Mouse (Mus musculus) limb, embryonic 10.5 days (tissue): ENCODE measurements around the gene Plin3. TPM values are rescaled to one million over a fixed set of nuclear protein-coding genes. Genes with fewer than 3 reads are reported as not detected.

Source experiments
- DNase-seq: peaks from one replicate; pipeline ENCODE4 v3.0.0-alpha.2; 2017; ENCODE audit warnings: low spot score
- H3K27ac ChIP-seq: fragments of 300-500 bp; sonication (generic); 2 replicates; pipeline ENCODE4 v1.5.1; 2016; ENCODE audit warnings: mild to moderate bottlenecking
- H3K27me3 ChIP-seq: fragments of 300-500 bp; sonication (generic); 2 replicates; pipeline ENCODE4 v1.6.1; 2016; ENCODE audit warnings: low read depth, mild to moderate bottlenecking; ENCODE audit not compliant: poor library complexity, severe bottlenecking
- H3K36me3 ChIP-seq: fragments of 300-500 bp; sonication (generic); 2 replicates; pipeline ENCODE4 v1.6.1; 2016; ENCODE audit warnings: mild to moderate bottlenecking, moderate library complexity
- H3K4me1 ChIP-seq: fragments of 300-500 bp; sonication (generic); 2 replicates; pipeline ENCODE4 v1.6.1; 2016
- H3K4me3 ChIP-seq: fragments of 300-500 bp; sonication (generic); 2 replicates; pipeline ENCODE4 v1.5.1; 2016; ENCODE audit warnings: mild to moderate bottlenecking, moderate library complexity
- H3K9me3 ChIP-seq: fragments of 300-500 bp; sonication (generic); replicated peaks from 2 replicates; pipeline ENCODE4 v1.6.1; 2016; ENCODE audit warnings: mild to moderate bottlenecking
- WGBS: fragments of 180-500 bp; shearing (Covaris S2); methylation state at CpG from one replicate; pipeline ENCODE4 v1.1.7; 2016; 5-methylcytosine and 5-hydroxymethylcytosine counted together
- microRNA counts: library from miRNA; unstranded; fragments of <30 nt; microRNA quantifications from one replicate; lab custom pipeline; 2017
- microRNA-seq: library from miRNA; unstranded; fragments of <30 nt; microRNA quantifications from one replicate; pipeline ENCODE4, GENCODE M21; 2017
- polyA plus RNA-seq: library from polyadenylated mRNA; unstranded; fragments of >200 nt; fragmentation: Nextera tagmentation; extraction: Ambion mirVana; gene quantifications from 2 replicates; pipeline ENCODE4 v1.2.1, GENCODE M21; 2016

The Plin3 gene
- polyA plus RNA-seq, 1 experiment from 2014 or later = 89.7 TPM

- Histone ChIP-seq H3K9me3 (no peaks in the 10 kb centered on the region), H3K27ac (peak overlapping the region; percentile 14; the same call in 1 of the 2 replicates), H3K36me3 (no peaks in the 10 kb centered on the region), H3K4me1 (peaks cover 12% of the 10 kb centered on the region), H3K27me3 (no peaks in the 10 kb centered on the region), H3K4me3 (peak overlapping the region; percentile 6; the same call in 1 of the 2 replicates)
- DNase-seq = peak; percentile 71
- WGBS = 34% methylated on average over 6 of the region's 6 CpGs
Measured at GRCm38 (mm10) chr17:56251136-56251829, 41.4 kb downstream of the Plin3 start.

GRCm38 (mm10) chr17:56245608-56246007 is 47.1 kb downstream of the Plin3 start:
- peaks cover 13% of the 10 kb centered on the region for H3K27me3 ChIP-seq
- DNase-seq = no peak
- WGBS = 70% methylated on average over 7 of the region's 7 CpGs
- H3K4me1 ChIP-seq = peaks cover 7% of the 10 kb centered on the region
- no peaks in the 10 kb centered on the region for H3K36me3 ChIP-seq
- H3K4me3 ChIP-seq = no peak overlapping the region
- no peak overlapping the region for H3K27ac ChIP-seq
- no peaks in the 10 kb centered on the region for H3K9me3 ChIP-seq

GRCm38 (mm10) chr17:56241541-56242401 is 50.9 kb downstream of the Plin3 start:
- 1% methylated on average over 33 of the region's 33 CpGs for WGBS
- H3K27me3 ChIP-seq = peaks cover 13% of the 10 kb centered on the region
- H3K36me3 ChIP-seq = no peaks in the 10 kb centered on the region
- peaks cover 11% of the 10 kb centered on the region for H3K4me1 ChIP-seq
- no peak overlapping the region for H3K4me3 ChIP-seq
- peak; percentile 97 for DNase-seq
- no peaks in the 10 kb centered on the region for H3K9me3 ChIP-seq
- H3K27ac ChIP-seq = no peak overlapping the region

GRCm38 (mm10) chr17:56233818-56234469 is 58.7 kb downstream of the Plin3 start:
- H3K27ac ChIP-seq = no peak overlapping the region
- H3K27me3 ChIP-seq = no peaks in the 10 kb centered on the region
- DNase-seq = peak; percentile 75
- no peaks in the 10 kb centered on the region for H3K36me3 ChIP-seq
- no peaks in the 10 kb centered on the region for H3K9me3 ChIP-seq
- 0 out of 2 replicates have a peak overlapping the region, but pooled peaks have one; percentile 8 for H3K4me3 ChIP-seq
- 4% methylated on average over 14 of the region's 14 CpGs for WGBS
- H3K4me1 ChIP-seq = peaks cover 15% of the 10 kb centered on the region

- DNase-seq = no peak
Measured at GRCm38 (mm10) chr17:56233389-56233788, 59.3 kb downstream of the Plin3 start.

GRCm38 (mm10) chr17:56229943-56230342 is 62.7 kb downstream of the Plin3 start:
- Histone ChIP-seq H3K36me3 (no peaks in the 10 kb centered on the region), H3K9me3 (no peaks in the 10 kb centered on the region), H3K4me3 (no peak overlapping the region), H3K4me1 (peaks cover 9% of the 10 kb centered on the region), H3K27me3 (no peaks in the 10 kb centered on the region), H3K27ac (no peak overlapping the region)
- no peak for DNase-seq
- WGBS = 69% methylated on average over 10 of the region's 10 CpGs

More at GRCm38 (mm10) chr17:56233389-56233788, 59.3 kb downstream of the Plin3 start:
- H3K36me3 ChIP-seq = no peaks in the 10 kb centered on the region
- H3K4me3 ChIP-seq = no peak overlapping the region
- WGBS = 60% methylated on average over 8 of the region's 8 CpGs
- H3K27me3 ChIP-seq = no peaks in the 10 kb centered on the region
- H3K4me1 ChIP-seq = peaks cover 15% of the 10 kb centered on the region
- H3K9me3 ChIP-seq = no peaks in the 10 kb centered on the region
- no peak overlapping the region for H3K27ac ChIP-seq

MicroRNA genes within 50 kb of the gene (microRNA counts, 519-probe panel; counts per million panel counts)
- microRNA mmu-miR-7b (lab: Ali Mortazavi, UCI) = 684 counts per million, percentile 72 among the panel's probes with 10 or more counts

Small RNA genes within 50 kb of the gene (microRNA-seq; reads per million reads assigned to microRNA genes)
- 4.7 reads per million, percentile 8 among the genes with 10 or more reads in this experiment for gene Mir7b

Other genes with a start within 250 kb of the Plin3 start
- 33.3 and 40.3 TPM in 2 replicates for gene Ubxn6, start 217.8 kb downstream of the Plin3 start, polyA plus RNA-seq
- 205 and 213 TPM in 2 replicates for gene Hdgfl2, start 213.2 kb downstream of the Plin3 start, polyA plus RNA-seq
- 0.08 and 0.10 TPM in 2 replicates for gene Plin4, start 183.1 kb downstream of the Plin3 start, polyA plus RNA-seq
- gene Plin5, start 175.3 kb downstream of the Plin3 start, polyA plus RNA-seq = 0.21 and 0.36 TPM in 2 replicates
- gene Lrg1, start 170.9 kb downstream of the Plin3 start, polyA plus RNA-seq = 0.23 TPM in 1 of 2 replicates, not detected in the other
- gene Sema6b, start 152.5 kb downstream of the Plin3 start, polyA plus RNA-seq = 0.88 and 1.0 TPM in 2 replicates
- 6.1 and 10.6 TPM in 2 replicates for gene Tnfaip8l1, start 130.4 kb downstream of the Plin3 start, polyA plus RNA-seq
- 78.0 and 80.7 TPM in 2 replicates for gene Mydgf, start 109.0 kb downstream of the Plin3 start, polyA plus RNA-seq
- gene Dpp9, start 74.0 kb downstream of the Plin3 start, polyA plus RNA-seq = 44.5 and 44.8 TPM in 2 replicates
- gene Fem1a, start 36.1 kb downstream of the Plin3 start, polyA plus RNA-seq = 12.2 and 14.6 TPM in 2 replicates
- gene Ticam1, start 16.1 kb downstream of the Plin3 start, polyA plus RNA-seq = 3.0 TPM in 2 replicates
- gene Arrdc5, start 7.4 kb upstream of the Plin3 start, polyA plus RNA-seq = not detected in 2 replicates
- 316 and 336 TPM in 2 replicates for gene Uhrf1, start 10.4 kb upstream of the Plin3 start, polyA plus RNA-seq
- 37.7 and 46.8 TPM in 2 replicates for gene Kdm4b, start 33.2 kb upstream of the Plin3 start, polyA plus RNA-seq
- 69.5 and 83.2 TPM in 2 replicates for gene Ptprs, start 183.6 kb upstream of the Plin3 start, polyA plus RNA-seq
- gene Znrf4, start 219.6 kb upstream of the Plin3 start, polyA plus RNA-seq = not detected in 2 replicates